Mouse (Mus musculus) G1E (cell line): ENCODE data around the gene Prrx2.

Source experiments
- CTCF ChIP-seq: IDR thresholded peaks from 2 replicates; pipeline ENCODE4 v1.5.1; 2012; ENCODE audit warnings: low read depth, low read length, inconsistent platforms, mixed read lengths
- GATA1 ChIP-seq: IDR thresholded peaks from 2 replicates; pipeline ENCODE4 v1.6.1; 2012; ENCODE audit warnings: borderline replicate concordance, low read length, inconsistent platforms, mixed read lengths

DNA sequence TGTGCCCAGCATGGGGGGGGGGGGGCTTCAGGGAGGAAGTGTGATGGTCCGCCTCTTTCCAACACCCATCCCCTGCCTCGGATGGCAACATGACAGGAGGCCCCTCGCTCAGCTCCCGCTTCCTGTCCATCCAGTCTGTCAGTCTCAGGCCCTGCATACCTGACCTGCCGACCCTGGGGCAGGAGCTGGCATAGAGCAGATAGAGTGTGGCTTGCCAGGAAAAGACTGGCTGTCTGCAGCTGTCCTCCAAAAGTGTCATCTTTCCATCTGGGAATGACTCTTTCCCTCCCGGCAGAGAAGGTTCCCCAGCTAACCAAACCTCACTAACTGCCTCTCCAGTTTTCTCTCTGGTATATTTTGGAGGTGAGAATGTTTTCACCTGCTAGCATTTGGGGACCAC is 15.8 kb downstream of the Prrx2 start:
- TF ChIP-seq CTCF (no peak), GATA1 (no peak)
